Mouse (Mus musculus): Measurements from ENCODE around the gene Scml2. TPM values are rescaled to one million over a fixed set of nuclear protein-coding genes. Genes with fewer than 3 reads are reported as not detected.
A peak's percentile ranks its signal among the peaks of the same experiment; 100 is the strongest.
"Not testable (repeated sequence)": the region's sequence is repeated elsewhere in the genome, so short reads cannot be mapped to it uniquely, and the experiment has no call there.

Gene Scml2
- total RNA-seq (2014; rRNA removed) (3.7 and 7.0 TPM in 2 replicates), polyA plus RNA-seq (2015; fragmentation: Nextera tagmentation; extraction: Ambion mirVana) (1.5 and 1.7 TPM in 2 replicates)

DNA sequence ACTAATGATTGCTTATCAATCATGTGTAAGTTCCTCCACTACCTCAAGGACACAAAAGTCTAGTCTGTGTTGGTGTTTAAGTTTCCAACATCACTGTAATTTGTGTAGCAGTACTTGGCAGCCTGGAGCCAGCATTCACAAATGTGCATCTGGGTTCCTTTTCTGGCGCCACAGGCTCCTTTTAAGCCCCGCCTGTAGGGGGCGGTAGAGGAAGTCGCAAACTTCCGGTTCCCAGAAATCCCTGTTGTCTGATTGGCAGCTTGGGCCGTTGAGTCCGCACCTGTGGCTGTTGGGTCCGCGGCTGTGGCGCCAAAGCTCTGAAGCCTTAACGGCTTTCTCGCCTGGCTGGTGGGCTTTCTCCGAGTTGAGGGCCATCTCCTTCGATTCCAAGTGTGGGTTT, at the start of gene Scml2:
TSS of gene Scml2 (plus strand) at position 301 of the 400 bp plus-strand sequence.
- H3K27me3 ChIP-seq (ENCODE audit: insufficient read depth, low read length); H3K4me1 ChIP-seq (ENCODE audit: insufficient read depth, low read length); H3K27ac ChIP-seq: not testable (repeated sequence)

DNA sequence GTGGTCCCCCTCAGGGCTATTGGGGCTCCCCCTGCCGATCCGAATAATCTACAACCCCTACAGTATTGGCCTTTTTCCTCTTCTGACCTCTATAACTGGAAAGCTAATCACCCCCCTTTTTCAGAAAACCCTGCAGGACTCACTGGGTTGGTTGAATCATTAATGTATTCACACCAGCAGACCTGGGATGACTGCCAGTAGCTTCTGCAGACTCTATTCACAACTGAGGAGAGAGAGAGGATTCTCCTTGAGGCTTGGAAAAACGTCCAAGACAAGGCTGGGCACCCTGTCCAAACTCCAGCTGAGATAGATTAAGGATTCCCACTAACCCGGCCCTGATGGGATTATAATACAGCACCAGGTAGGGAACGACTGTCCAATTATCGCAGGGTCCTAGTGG, 41.4 kb upstream of the Scml2 start:
- H3K27ac ChIP-seq; H3K36me3 ChIP-seq (ENCODE audit: insufficient read depth, low read length); H3K4me3 ChIP-seq (ENCODE audit: low read length); H3K4me2 ChIP-seq (ENCODE audit: low read depth, low read length); ATAC-seq; H3K4me1 ChIP-seq (ENCODE audit: insufficient read depth, low read length); H3K9ac ChIP-seq (replicated peaks; ENCODE audit: low read length); H3K27me3 ChIP-seq (ENCODE audit: insufficient read depth, low read length); H3K9me3 ChIP-seq (ENCODE audit: low read length): not testable (repeated sequence)
- peak; percentile 49 for DNase-seq (ENCODE audit: low spot score)
- 49% methylated on average over 6 of the region's 6 CpGs for WGBS

More for the DNA sequence above, at the start of gene Scml2:
- not testable (repeated sequence) for ATAC-seq; H3K4me2 ChIP-seq (ENCODE audit: low read depth, low read length); H3K4me3 ChIP-seq (ENCODE audit: low read length); H3K9me3 ChIP-seq (ENCODE audit: low read length); DNase-seq (ENCODE audit: low spot score); H3K36me3 ChIP-seq (ENCODE audit: insufficient read depth, low read length); H3K9ac ChIP-seq (replicated peaks; ENCODE audit: low read length)
- WGBS, result 100% methylated on average over 4 of the region's 14 CpGs

GRCm38 (mm10) chrX:161162314-161163068, 45.5 kb downstream of the Scml2 start:
- Histone ChIP-seq H3K36me3 (ENCODE audit: insufficient read depth, low read length) (no peaks in the 10 kb centered on the region), H3K4me1 (ENCODE audit: insufficient read depth, low read length) (no peaks in the 10 kb centered on the region), H3K4me2 (ENCODE audit: low read depth, low read length) (peak overlapping the region; percentile 67), H3K4me3 (ENCODE audit: low read length) (peak overlapping the region; percentile 58), H3K9ac (replicated peaks; ENCODE audit: low read length) (peak overlapping the region; percentile 45), H3K27ac (no peak overlapping the region), H3K27me3 (ENCODE audit: insufficient read depth, low read length) (no peaks in the 10 kb centered on the region), H3K9me3 (ENCODE audit: low read length) (no peaks in the 10 kb centered on the region)
- WGBS, result 27% methylated on average over 22 of the region's 22 CpGs
- TF ChIP-seq CTCF (IDR thresholded peaks at IDR 0.05; ENCODE audit: low read depth), result no peak
- ATAC-seq, result peak; percentile 97
- peak; percentile 69 for DNase-seq (ENCODE audit: low spot score)

DNA sequence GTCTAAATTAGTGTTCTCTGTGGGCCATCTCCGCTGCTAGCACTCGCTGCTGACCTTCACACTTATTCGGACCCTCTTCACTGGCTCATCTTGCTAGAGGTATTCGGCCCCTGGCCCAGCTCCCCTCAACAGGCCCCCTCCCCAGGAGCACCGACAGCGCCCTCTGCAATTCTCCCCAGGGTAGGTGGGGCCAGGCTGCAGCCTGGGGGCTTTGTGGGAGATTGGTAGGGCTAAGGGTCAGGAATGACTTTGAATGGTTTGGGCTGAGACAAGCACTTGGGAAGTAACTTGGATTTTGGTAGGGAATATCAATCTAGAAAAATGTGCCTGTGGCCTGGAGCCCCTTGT, 46.0 kb downstream of the Scml2 start:
- WGBS, result 31% methylated on average over 6 of the region's 6 CpGs

GRCm38 (mm10) chrX:161287156-161287555, 170.2 kb downstream of the Scml2 start, which contains the start of gene Gm15262:
Gene Gm15262 (plus strand): TSS chrX:161287456.
- not testable (repeated sequence) for H3K9ac ChIP-seq (replicated peaks; ENCODE audit: low read length); H3K4me3 ChIP-seq (ENCODE audit: low read length); H3K27ac ChIP-seq; H3K36me3 ChIP-seq (ENCODE audit: insufficient read depth, low read length); H3K9me3 ChIP-seq (ENCODE audit: low read length); DNase-seq (ENCODE audit: low spot score); H3K4me1 ChIP-seq (ENCODE audit: insufficient read depth, low read length); ATAC-seq; H3K4me2 ChIP-seq (ENCODE audit: low read depth, low read length); H3K27me3 ChIP-seq (ENCODE audit: insufficient read depth, low read length)
- 71% methylated on average over 2 of the region's 2 CpGs for WGBS

More for the DNA sequence above, 46.0 kb downstream of the Scml2 start:
- Histone ChIP-seq H3K27ac (no peak overlapping the region), H3K4me3 (ENCODE audit: low read length) (peak overlapping the region; percentile 58), H3K36me3 (ENCODE audit: insufficient read depth, low read length) (no peaks in the 10 kb centered on the region), H3K9me3 (ENCODE audit: low read length) (no peaks in the 10 kb centered on the region), H3K4me1 (ENCODE audit: insufficient read depth, low read length) (no peaks in the 10 kb centered on the region), H3K4me2 (ENCODE audit: low read depth, low read length) (peak overlapping the region; percentile 67), H3K27me3 (ENCODE audit: insufficient read depth, low read length) (no peaks in the 10 kb centered on the region), H3K9ac (replicated peaks; ENCODE audit: low read length) (peak overlapping the region; percentile 45)
- DNase-seq (ENCODE audit: low spot score) (peak; percentile 1), ATAC-seq (no peak)
- 0 out of 2 replicates have a peak, but pooled peaks have one; percentile 13 for TF ChIP-seq CTCF (IDR thresholded peaks at IDR 0.05; ENCODE audit: low read depth)

Other genes with a start within 250 kb of the Scml2 start
- 0.22 and 1.6 TPM in 2 replicates for gene Gja6, start 210.1 kb upstream of the Scml2 start, total RNA-seq (2014; rRNA removed)
- 0.11 and 0.25 TPM in 2 replicates for gene Gja6, start 210.1 kb upstream of the Scml2 start, polyA plus RNA-seq (2015; fragmentation: Nextera tagmentation; extraction: Ambion mirVana)
- 17.0 and 17.9 TPM in 2 replicates for gene Cdkl5, start 122.5 kb upstream of the Scml2 start, total RNA-seq (2014; rRNA removed)
- gene Cdkl5, start 122.5 kb upstream of the Scml2 start, polyA plus RNA-seq (2015; fragmentation: Nextera tagmentation; extraction: Ambion mirVana), result 3.6 and 4.1 TPM in 2 replicates
- gene Gm15262, start 170.3 kb downstream of the Scml2 start, total RNA-seq (2014; rRNA removed), result not detected in 2 replicates
- not detected in 2 replicates for gene Gm15262, start 170.3 kb downstream of the Scml2 start, polyA plus RNA-seq (2015; fragmentation: Nextera tagmentation; extraction: Ambion mirVana)

Measured in hindbrain, postnatal 0 days (tissue).